Mouse (Mus musculus) cerebral cortex, adult 2 months (tissue): ENCODE data around the gene Sept6.

Experiments
- WGBS: fragments of 180-500 bp; shearing (Covaris S2); methylation state at CpG from one replicate; pipeline ENCODE4 v1.1.7; 2018; 5-methylcytosine and 5-hydroxymethylcytosine counted together

The Sept6 gene

GRCm38 (mm10) chrX:36864609-36865328 lies 126.8 kb downstream of the Sept6 start:
- 40% methylated on average over 8 of the region's 8 CpGs for WGBS

GRCm38 (mm10) chrX:36863766-36864608 lies 127.6 kb downstream of the Sept6 start:
- 5% methylated on average over 43 of the region's 44 CpGs for WGBS
